In genomic region chr17:71597881-71598658, GRCm38 (mm10) we compare ENCODE assay signal across 8 mouse cellular contexts. TPM values are rescaled to one million over a fixed set of nuclear protein-coding genes. Genes with fewer than 3 reads are reported as not detected.
DNase-seq lines count a peak whose midpoint lies in the region; ATAC-seq lines count a peak whose summit lies in the region.

No protein-coding gene starts in this region.

- no peaks in the 10 kb centered on the region for H3K36me3 ChIP-seq in kidney, embryonic 15.5 days
- no peaks in the 10 kb centered on the region; the same call in 1 of the 2 replicates for H3K36me3 ChIP-seq in forebrain, embryonic 13.5 days (ENCODE audit: poor library complexity, severe bottlenecking)
- peaks cover 7% of the 10 kb centered on the region for H3K36me3 ChIP-seq in liver, embryonic 12.5 days
- no peaks in the 10 kb centered on the region for H3K36me3 ChIP-seq in stomach, embryonic 16.5 days (ENCODE audit: control insufficient read depth, insufficient read depth, low read length)

- H3K9ac ChIP-seq in kidney, embryonic 15.5 days = peak overlapping the region; percentile 62
- peak overlapping the region; percentile 78 for H3K9ac ChIP-seq in forebrain, embryonic 13.5 days
- H3K9ac ChIP-seq in liver, embryonic 12.5 days = peak overlapping the region; percentile 83
- H3K9ac ChIP-seq in stomach, embryonic 16.5 days (ENCODE audit: low read length) = peak overlapping the region; percentile 84

- H3K4me1 ChIP-seq in kidney, embryonic 15.5 days = peaks cover 26% of the 10 kb centered on the region
- H3K4me1 ChIP-seq in forebrain, embryonic 13.5 days = peaks cover 29% of the 10 kb centered on the region
- peaks cover 33% of the 10 kb centered on the region for H3K4me1 ChIP-seq in liver, embryonic 12.5 days
- peaks cover 4% of the 10 kb centered on the region; the same call in 1 of the 2 replicates for H3K4me1 ChIP-seq in stomach, embryonic 16.5 days (ENCODE audit: control insufficient read depth, insufficient read depth, low read length)

- WGBS in kidney, embryonic 15.5 days = under 1% methylated on average over 48 of the region's 48 CpGs
- 1% methylated on average over 48 of the region's 48 CpGs for WGBS in forebrain, embryonic 13.5 days
- under 1% methylated on average over 48 of the region's 48 CpGs for WGBS in liver, embryonic 12.5 days (ENCODE audit: insufficient replicate concordance)
- under 1% methylated on average over 48 of the region's 48 CpGs for WGBS in stomach, embryonic 16.5 days

- peak overlapping the region; percentile 77 for H3K4me3 ChIP-seq in kidney, embryonic 15.5 days (replicated peaks)
- peak overlapping the region; percentile 77 for H3K4me3 ChIP-seq in forebrain, embryonic 13.5 days
- peak overlapping the region; percentile 82 for H3K4me3 ChIP-seq in liver, embryonic 12.5 days
- H3K4me3 ChIP-seq in stomach, embryonic 16.5 days (replicated peaks; ENCODE audit: low read length) = peak overlapping the region; percentile 79

- no peak for DNase-seq in kidney, postnatal 4 days
- DNase-seq in R1 (ENCODE audit: low read depth, low spot score) = peak; percentile 70
- DNase-seq in adrenal gland, adult (ENCODE audit: inconsistent age in 2 of 2, low spot score in 1 of 2) = no peak
- no peak for DNase-seq in kidney, postnatal 14 days

- H3K9me3 ChIP-seq in kidney, embryonic 15.5 days (replicated peaks) = no peaks in the 10 kb centered on the region
- H3K9me3 ChIP-seq in forebrain, embryonic 13.5 days (replicated peaks) = no peaks in the 10 kb centered on the region
- H3K9me3 ChIP-seq in liver, embryonic 12.5 days (replicated peaks) = no peaks in the 10 kb centered on the region
- no peaks in the 10 kb centered on the region for H3K9me3 ChIP-seq in stomach, embryonic 16.5 days (replicated peaks; ENCODE audit: control insufficient read depth, low read length)

- H3K4me2 ChIP-seq in kidney, embryonic 15.5 days = peak overlapping the region; percentile 91
- H3K4me2 ChIP-seq in forebrain, embryonic 13.5 days = peak overlapping the region; percentile 92
- H3K4me2 ChIP-seq in liver, embryonic 12.5 days = peak overlapping the region; percentile 84
- H3K4me2 ChIP-seq in stomach, embryonic 16.5 days (ENCODE audit: low read depth, low read length) = peak overlapping the region; percentile 84

- H3K27ac ChIP-seq in kidney, embryonic 15.5 days = peak overlapping the region; percentile 85
- no peak overlapping the region; the same call in 1 of the 2 replicates for H3K27ac ChIP-seq in forebrain, embryonic 13.5 days
- peak overlapping the region; percentile 81 for H3K27ac ChIP-seq in liver, embryonic 12.5 days
- H3K27ac ChIP-seq in stomach, embryonic 16.5 days (ENCODE audit: low read length) = peak overlapping the region; percentile 78

- peak; percentile 80 for ATAC-seq in kidney, embryonic 15.5 days (replicated peaks; ENCODE audit: low FRiP score)
- ATAC-seq in forebrain, embryonic 13.5 days = peak; percentile 77; the same call in 1 of the 2 replicates
- ATAC-seq in liver, embryonic 12.5 days = peak; percentile 69
- ATAC-seq in stomach, embryonic 16.5 days (ENCODE audit: insufficient read depth, low FRiP score) = peak; percentile 57

- H3K27me3 ChIP-seq in kidney, embryonic 15.5 days = peaks cover 3% of the 10 kb centered on the region; the same call in 1 of the 2 replicates
- peaks cover 7% of the 10 kb centered on the region; the same call in 1 of the 2 replicates for H3K27me3 ChIP-seq in forebrain, embryonic 13.5 days
- peaks cover 10% of the 10 kb centered on the region for H3K27me3 ChIP-seq in liver, embryonic 12.5 days (replicated peaks)
- H3K27me3 ChIP-seq in stomach, embryonic 16.5 days (ENCODE audit: control insufficient read depth, insufficient read depth, low read length) = no peaks in the 10 kb centered on the region

RNA-seq across cellular contexts. Expression of gene Wdr43, which starts 17.6 kb away (rescaled TPM):
- 83.3 and 84.2 TPM in 2 replicates for polyA plus RNA-seq in kidney, embryonic 15.5 days (2015; fragmentation: Nextera tagmentation; extraction: Ambion mirVana)
- polyA plus RNA-seq in forebrain, embryonic 13.5 days (2015; fragmentation: Nextera tagmentation; extraction: Ambion mirVana) = 54.6 and 60.7 TPM in 2 replicates
- polyA plus RNA-seq in liver, embryonic 12.5 days (2016; fragmentation: Nextera tagmentation; extraction: Ambion mirVana) = 86.3 and 88.7 TPM in 2 replicates
- polyA plus RNA-seq in stomach, embryonic 16.5 days (2015; fragmentation: Nextera tagmentation; extraction: Ambion mirVana) = 72.9 and 73.1 TPM in 2 replicates

RNA-seq across cellular contexts. Expression of gene Spdya, which starts 46.2 kb away (rescaled TPM):
- 0.73 and 1.2 TPM in 2 replicates for polyA plus RNA-seq in kidney, embryonic 15.5 days (2015; fragmentation: Nextera tagmentation; extraction: Ambion mirVana)
- 1.4 and 2.0 TPM in 2 replicates for polyA plus RNA-seq in forebrain, embryonic 13.5 days (2015; fragmentation: Nextera tagmentation; extraction: Ambion mirVana)
- polyA plus RNA-seq in liver, embryonic 12.5 days (2016; fragmentation: Nextera tagmentation; extraction: Ambion mirVana) = 0.21 and 0.37 TPM in 2 replicates
- 0.49 and 0.54 TPM in 2 replicates for polyA plus RNA-seq in stomach, embryonic 16.5 days (2015; fragmentation: Nextera tagmentation; extraction: Ambion mirVana)
